Mouse (Mus musculus) kidney, postnatal 10 days (tissue): ENCODE measurements around the gene Ass1.
A peak's percentile ranks its signal among the peaks of the same experiment; 100 is the strongest.

Source experiments
- DNase-seq: peaks from one replicate; pipeline ENCODE4 v3.0.0; 2021; ENCODE audit warnings: mixed read lengths

Ass1 gene

GRCm38 (mm10) chr2:31458989-31459936 lies 10.7 kb upstream of the Ass1 start:
- no peak for DNase-seq

DNA sequence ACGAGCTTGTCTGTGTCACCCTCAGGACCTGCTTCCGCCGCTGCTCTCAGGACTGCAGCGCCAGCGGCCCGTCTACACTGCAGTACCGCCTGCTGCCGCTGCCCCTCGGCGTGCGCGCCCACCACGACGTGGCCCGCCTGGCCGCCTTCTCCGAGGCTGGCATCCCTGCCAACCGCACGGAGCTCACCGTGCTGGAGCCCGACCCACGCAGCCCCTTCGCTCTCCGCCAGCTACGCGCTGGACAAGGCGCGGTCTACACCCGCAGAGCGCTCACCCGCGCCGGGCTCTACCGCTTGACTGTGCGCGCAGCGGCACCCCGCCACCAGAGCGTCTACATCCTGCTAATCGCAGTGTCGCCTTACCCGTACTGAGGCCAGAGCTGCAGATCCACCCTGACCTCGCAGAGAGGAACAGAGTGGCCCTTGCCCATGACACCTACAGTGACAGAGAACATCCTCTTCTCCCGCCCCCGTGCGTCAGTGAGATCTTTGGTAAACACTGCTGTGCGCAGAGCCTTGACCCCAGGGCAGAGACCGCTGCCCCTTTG lies 9.9 kb upstream of the Ass1 start:
- peak; percentile 73 for DNase-seq

DNA sequence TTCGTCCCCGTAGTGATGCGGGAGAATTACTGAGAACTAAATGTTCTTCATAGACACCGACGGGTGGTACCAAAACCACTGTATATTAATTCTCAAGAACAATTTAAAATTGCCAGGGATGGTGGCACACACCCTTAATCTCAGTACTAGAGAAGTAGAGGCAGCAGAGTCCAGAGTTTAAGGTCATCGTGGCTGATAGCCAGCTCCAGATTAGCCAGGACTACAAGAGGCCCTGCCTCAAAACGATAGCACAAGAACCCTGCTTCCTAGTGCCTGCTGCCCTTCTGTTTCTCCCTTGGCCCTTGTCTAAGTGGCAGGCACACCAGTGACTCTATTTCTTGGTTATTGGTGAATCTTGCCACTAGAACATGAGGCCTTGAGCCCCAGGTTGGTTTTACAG lies 9.1 kb upstream of the Ass1 start:
- no peak for DNase-seq

- DNase-seq: no peak
These were observed 8.0 kb upstream of the Ass1 start for GRCm38 (mm10) chr2:31462051-31462450.

DNA sequence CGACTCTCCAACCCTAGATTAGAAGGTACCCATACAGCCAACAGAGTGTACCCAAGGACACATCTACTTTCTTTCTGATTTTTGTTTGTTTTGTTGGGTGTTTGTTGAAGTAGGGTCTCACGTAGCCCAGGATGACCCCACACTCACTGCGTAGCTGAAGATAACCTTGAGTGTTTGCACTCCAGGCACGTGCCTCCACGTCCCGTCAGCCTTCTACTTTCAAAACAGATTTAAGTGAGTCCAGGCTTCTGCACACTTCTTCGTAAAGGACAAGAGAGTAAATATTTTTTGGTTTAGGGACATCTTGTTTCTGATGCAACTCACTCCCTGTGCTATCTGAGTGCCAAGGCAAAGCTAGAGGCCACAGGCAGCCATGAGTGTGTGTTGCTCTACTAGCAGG lies 6.8 kb upstream of the Ass1 start:
- DNase-seq: no peak

- DNase-seq: peak; percentile 20
These were observed 6.1 kb upstream of the Ass1 start for GRCm38 (mm10) chr2:31463696-31464528.

DNA sequence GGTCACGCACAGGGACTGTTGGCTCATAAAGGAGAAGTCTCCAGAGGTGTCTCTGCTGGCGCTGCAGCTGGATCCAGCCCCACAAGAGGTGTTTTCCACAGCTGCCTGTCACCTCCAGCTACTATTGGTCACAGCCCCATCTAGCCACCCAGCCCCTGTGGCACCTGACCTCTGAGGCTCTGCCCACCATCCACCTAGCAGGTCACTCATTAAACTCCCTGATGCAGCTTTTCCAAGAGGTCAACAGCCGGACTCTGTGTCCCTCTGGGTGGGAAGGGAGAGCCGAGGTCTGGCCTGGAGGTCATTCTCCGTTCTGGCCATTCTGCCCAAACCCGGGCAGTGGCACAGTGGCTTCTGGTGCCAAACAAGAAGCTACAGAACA lies 5.5 kb upstream of the Ass1 start:
- DNase-seq: peak; percentile 67

- no peak for DNase-seq
These were observed 2.5 kb upstream of the Ass1 start for GRCm38 (mm10) chr2:31467457-31467856.

GRCm38 (mm10) chr2:31468857-31469256 lies 1.1 kb upstream of the Ass1 start:
- DNase-seq: no peak

DNA sequence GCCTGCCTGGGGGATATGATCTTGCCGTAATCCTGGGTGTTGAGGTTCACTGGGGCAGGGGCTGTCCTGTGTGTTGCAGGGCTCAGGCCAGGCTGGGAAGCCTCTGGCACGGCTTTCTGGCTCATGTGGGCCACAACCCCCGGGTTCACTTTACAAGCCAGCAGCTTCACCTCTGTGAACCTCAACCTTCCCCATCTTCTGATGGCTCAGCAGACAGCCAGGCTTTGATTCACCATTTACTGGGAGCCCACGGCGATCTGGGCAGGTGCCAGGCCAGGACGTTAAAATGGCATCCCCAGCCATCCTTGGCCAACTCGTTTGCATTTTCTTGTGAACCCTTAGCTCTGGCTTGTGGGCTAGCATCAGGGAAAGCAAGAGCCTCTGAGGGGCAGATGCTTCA lies 527 bp upstream of the Ass1 start:
- peak; percentile 52 for DNase-seq

- peak; percentile 60 for DNase-seq
These were observed 827 bp downstream of the Ass1 start for GRCm38 (mm10) chr2:31470683-31471385.

DNA sequence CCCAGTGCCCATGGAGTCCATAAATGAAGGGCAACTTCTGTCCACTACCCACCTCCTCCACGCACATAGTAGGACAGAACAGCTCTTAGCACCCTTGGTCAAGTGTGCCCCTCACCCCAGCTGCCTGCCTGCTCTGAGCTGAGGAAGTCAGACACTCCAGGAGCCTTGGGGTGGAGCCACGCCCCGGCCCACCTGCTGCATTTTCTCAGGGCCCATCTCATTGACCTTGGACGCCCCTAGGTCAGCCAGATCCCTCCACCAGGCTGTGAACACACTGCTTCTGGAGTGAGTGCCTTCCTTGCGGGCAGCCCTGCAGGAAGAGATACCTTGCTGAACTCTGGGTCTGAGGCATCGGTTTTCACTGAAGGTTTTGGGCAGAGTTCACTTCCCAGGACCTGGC lies 1.6 kb downstream of the Ass1 start:
- no peak for DNase-seq

GRCm38 (mm10) chr2:31472406-31473065 lies 2.5 kb downstream of the Ass1 start:
- peak; percentile 66 for DNase-seq

DNA sequence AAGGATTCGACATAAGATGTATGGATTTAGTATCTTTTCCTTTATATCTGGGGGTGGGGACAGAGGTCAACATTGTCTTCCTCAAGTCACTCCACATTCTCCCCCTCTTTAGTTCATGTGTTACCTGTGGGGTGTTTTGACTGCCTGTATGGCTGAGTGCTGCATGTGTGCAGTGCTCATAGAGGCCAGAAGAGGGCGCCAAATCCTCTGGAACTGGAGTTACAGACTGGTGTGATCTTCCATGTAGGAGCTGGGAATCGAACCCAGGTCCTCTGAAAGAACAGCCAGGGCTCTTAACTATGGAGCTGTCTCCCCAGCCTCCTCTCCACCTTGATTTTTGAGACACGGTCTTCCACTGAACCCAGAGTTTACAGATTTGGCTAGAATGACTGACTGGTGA lies 3.9 kb downstream of the Ass1 start:
- DNase-seq: peak; percentile 51

GRCm38 (mm10) chr2:31474686-31475085 lies 4.7 kb downstream of the Ass1 start:
- DNase-seq: no peak

- no peak for DNase-seq
These were observed 6.3 kb downstream of the Ass1 start for GRCm38 (mm10) chr2:31476107-31476820.

DNA sequence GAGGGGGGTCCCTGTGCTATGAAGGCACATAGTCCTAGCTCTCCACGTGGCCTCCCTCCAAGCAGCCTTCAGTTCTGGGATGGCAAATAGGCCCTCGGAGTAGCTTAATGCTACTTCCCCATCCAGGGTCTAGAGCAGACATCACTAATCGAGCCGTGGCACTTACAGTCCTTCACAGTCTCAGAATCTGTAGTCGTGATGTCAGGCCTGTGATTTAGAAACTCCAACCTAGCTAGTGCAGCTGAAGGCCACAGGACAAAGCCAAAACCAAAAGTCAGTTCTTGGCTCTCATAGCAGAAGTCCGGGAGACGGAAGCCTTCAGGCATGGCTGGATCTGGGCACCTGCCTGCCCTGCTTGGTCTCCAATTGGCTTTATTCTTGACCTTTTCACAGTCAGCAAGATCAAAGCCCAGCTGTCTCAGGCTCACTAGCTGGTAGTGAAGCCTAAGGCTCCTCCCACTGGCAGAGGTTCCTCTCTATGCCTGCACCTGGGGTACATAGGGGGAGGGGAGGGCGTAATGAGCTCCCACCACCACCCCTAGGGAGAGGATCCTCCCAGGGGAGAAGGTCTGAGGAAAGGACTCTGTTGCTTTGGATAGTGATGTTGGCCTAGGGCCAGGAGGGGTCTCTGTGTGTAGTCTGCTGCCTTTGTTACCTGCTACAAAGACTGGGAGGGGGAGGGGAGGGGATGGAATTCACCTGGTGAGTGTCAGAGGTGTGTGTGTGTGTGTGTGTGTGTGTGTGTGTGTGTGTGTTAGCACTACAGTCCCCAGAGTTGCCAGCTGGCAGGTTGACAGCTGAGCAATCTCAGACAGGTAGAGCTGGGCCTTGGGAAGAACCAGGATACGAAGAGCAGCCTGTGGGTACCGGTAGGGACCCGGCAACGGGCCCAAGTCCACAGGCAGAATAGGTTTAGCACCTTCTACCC lies 7.5 kb downstream of the Ass1 start:
- DNase-seq: no peak

DNA sequence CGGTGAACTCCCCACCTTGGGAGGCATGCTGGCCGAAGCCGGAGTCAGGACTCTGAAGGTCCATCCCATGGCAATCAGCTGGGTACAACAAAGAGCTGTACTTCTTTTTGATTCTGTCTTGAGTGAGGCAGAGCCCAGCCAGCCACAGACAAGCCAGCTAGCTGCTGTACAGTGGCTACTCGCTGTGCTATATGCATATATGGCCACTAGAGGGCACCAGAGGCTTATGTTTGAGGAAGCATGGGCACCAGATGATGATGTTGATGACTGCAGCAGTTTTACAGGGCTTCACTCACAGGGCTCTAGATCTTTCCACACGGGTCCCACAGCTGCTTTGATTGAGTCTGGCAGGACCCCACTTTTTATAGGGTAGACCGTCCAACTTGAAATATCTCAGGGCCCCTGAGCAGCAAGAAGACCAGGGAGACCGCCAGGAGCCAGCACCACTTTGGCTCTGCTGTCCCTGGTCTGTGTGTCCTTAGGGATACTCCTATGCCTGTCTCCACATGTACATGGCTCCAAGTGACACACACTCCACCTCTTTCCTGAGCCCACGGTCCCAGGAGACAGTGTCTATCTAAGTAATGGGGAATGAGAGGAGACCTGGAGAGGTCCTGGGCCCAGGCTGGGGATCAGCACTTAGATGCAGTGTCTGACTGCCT lies 13.0 kb downstream of the Ass1 start:
- peak; percentile 92 for DNase-seq

DNA sequence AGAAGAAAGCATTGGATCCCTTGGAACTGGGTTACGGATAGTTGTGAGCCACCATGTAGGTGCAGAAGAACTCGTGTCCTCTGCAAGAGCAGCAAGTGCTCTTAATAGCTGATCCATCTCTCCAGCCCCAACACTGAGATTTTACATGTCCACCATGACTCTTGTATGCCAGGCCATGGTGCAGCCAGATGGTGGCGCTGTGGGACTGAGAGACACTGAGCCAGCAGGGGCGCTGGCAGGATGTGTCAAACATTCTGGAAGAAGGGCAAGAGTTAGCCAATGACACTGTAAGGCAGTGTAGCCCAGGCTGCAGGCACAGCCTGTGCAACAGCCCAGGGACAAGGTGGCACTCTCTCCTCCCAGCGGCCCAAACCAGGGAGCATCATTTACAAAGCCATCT lies 14.2 kb downstream of the Ass1 start:
- peak; percentile 86 for DNase-seq

DNA sequence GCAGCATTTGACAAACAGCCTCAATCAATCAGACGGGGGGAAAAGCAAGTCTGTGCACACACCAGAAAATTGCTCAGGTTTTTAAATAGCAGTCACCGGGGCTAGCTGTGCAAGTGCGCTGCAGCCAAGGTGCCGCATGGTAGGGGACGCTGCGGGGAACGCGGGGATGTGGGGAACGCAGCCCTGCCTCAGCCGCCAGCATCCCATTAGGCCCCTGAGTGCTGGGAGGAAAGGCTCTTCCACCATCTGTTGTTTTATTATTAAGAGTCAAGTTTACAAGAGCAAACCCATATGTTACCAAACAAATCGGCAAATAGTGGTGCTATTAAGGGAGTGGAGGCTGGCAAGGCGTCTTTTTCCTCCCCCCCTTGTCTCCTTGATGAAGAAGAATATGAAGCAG lies 19.2 kb downstream of the Ass1 start:
- DNase-seq: no peak
